Mouse (Mus musculus) left cerebral cortex, postnatal 4 days (tissue): ENCODE measurements around the gene Rasgrf1. TPM values are rescaled to one million over a fixed set of nuclear protein-coding genes. Genes with fewer than 3 reads are reported as not detected.

Experiments used
- DNase-seq: peaks from one replicate; pipeline ENCODE4 v3.0.0-alpha.2; 2022
- intact Hi-C: fragments of 180-260 bp; cut with DNase I; formaldehyde crosslinking; loops from one replicate; pipeline ENCODE4 v1.15.1; 2025
- total RNA-seq, 2 experiments: library from RNA; stranded (reverse); gene quantifications; 2 replicates each; pipeline ENCODE4 v1.2.3; 2021

Gene Rasgrf1
- total RNA-seq, 2 experiments from 2014 or later = 18.7 to 29.3 TPM

- intact Hi-C loops = no loop called here
- no peak for DNase-seq
Measured at GRCm38 (mm10) chr9:89902813-89903212, 6.9 kb upstream of the Rasgrf1 start.

- no peak for DNase-seq
Measured at GRCm38 (mm10) chr9:89906645-89907044, 3.1 kb upstream of the Rasgrf1 start.

DNA sequence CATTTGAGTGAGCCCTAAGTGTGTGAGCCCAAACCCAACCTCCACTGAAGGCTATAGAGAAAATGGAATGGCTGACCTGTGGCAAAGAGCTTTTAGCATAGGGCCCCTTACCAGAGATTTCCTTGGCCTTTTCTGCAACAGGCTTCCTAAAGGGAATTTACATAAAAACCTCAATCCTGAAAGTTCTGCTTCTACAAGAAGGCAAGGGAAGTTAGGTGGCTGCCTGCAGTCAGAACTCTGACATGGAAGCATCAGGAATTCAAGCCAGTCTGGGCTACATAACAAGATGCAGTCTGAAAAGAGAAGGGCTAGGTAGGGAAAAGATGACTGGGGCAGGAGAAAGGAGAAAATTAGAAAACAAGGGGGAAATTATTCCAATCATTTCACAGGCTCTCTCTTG is 1.8 kb upstream of the Rasgrf1 start:
- intact Hi-C loops = no loop called here
- DNase-seq = no peak

More at GRCm38 (mm10) chr9:89906645-89907044, 3.1 kb upstream of the Rasgrf1 start:
- intact Hi-C loops = no loop called here

DNA sequence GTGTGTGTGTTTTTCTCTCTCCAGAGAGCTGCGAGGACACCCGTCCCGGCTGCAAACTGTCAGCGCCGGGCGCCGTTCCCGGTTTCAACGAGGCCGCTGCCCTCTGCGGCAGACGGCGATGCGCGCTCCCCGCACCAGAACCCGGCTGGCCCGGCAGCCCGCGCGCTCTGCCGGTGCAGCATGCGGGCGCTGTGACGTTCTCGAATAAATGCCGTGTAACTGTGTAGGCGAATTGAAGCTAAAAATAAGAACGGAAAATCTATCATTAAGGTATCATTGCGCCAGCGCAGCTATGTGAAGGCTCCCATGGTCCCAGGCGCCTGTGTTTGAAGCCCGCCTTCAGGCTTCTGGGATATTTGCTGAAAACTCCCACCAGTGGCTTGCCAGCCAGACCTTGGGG is 1.1 kb upstream of the Rasgrf1 start:
- DNase-seq = peak; percentile 65
- intact Hi-C loops = no loop called here

DNA sequence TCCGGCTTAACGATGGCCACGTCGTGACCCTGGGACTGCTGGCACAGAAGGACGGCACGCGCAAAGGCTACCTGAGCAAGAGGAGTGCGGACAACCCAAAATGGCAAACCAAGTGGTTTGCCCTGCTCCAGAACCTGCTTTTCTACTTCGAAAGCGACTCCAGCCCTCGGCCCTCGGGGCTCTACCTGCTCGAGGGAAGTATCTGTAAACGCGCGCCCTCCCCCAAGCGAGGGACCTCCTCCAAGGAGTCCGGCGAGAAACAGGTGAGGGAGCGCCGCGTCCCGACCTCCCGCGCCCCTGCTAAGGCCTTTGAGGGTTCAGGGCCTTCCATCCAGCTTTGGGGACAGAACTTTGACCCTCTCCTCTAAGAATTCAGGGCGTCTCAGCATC is 298 bp downstream of the Rasgrf1 start:
- DNase-seq = no peak
- intact Hi-C loops = no loop called here

- peak; percentile 20 for DNase-seq
- intact Hi-C loops = no loop called here
Measured at GRCm38 (mm10) chr9:89910741-89911444, 1.2 kb downstream of the Rasgrf1 start.

GRCm38 (mm10) chr9:89911891-89912549 is 2.3 kb downstream of the Rasgrf1 start:
- DNase-seq = no peak
- intact Hi-C loops = no loop called here

DNA sequence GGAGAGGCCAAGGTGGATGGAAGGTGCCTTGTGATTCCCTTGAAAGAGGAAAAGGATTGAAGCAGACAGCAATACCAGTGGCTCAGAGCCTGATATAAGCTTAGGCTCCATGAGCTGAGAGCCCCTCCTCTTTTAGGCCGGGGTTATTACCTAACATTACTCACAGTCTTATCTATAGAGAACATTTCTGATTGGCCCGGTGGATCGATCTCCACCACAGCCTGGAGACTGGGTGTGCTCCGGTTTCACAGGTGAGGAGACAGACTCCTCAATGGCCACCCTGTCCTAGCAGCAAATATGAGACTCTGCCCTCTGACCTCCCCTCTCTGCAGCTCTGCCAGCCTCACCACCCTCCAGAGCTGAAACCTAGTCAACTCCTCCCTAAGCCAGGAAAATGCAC is 3.4 kb downstream of the Rasgrf1 start:
- intact Hi-C loops = no loop called here
- no peak for DNase-seq

- intact Hi-C loops = no loop called here
- no peak for DNase-seq
Measured at GRCm38 (mm10) chr9:89916471-89916870, 6.8 kb downstream of the Rasgrf1 start.

- no peak for DNase-seq
- intact Hi-C loops = no loop called here
Measured at GRCm38 (mm10) chr9:89917431-89917830, 7.7 kb downstream of the Rasgrf1 start.

- intact Hi-C loops = no loop called here
- DNase-seq = no peak
Measured at GRCm38 (mm10) chr9:89918832-89919231, 9.1 kb downstream of the Rasgrf1 start.

DNA sequence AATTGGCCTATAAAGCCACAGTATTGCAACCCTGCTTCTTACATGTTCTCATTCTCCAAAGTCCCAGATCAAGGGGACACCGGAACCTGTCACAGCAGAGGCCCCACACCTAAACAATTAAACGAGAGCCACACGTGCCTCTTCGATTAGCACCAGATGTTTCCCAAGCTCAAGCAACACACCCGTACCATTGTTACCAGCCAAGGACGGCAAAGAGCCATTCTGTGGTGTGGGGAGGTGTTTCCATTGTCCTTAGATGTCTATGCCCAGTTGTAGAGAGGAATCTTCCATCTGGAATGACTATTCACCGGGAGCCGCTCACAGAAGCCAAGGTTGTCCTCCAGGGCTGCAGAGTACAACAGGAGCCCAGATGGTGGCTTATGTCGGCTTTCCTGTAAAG is 11.4 kb downstream of the Rasgrf1 start:
- intact Hi-C loops = no loop called here
- no peak for DNase-seq

- no peak for DNase-seq
- intact Hi-C loops = no loop called here
Measured at GRCm38 (mm10) chr9:89922666-89923065, 13.0 kb downstream of the Rasgrf1 start.

DNA sequence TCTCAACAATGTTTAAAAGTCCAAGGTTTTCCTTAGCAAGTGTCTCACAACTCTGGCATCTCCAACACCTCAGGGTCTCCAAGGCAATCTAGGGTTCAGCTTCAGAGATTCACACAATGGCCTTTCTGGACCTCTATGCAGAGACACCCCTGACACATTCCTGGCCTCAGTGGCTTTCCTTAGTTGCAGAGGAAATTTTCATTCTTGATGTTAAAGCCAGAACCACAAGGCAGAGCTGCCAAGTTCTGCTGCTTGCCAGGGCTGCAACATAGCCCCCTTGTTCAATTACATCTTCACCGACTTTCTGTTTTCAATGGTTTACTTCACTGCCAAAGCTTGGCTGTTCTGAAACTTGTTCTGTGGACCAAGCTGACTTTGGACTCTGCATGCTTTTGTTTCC is 15.1 kb downstream of the Rasgrf1 start:
- DNase-seq = peak; percentile 27
- intact Hi-C loops = no loop called here

DNA sequence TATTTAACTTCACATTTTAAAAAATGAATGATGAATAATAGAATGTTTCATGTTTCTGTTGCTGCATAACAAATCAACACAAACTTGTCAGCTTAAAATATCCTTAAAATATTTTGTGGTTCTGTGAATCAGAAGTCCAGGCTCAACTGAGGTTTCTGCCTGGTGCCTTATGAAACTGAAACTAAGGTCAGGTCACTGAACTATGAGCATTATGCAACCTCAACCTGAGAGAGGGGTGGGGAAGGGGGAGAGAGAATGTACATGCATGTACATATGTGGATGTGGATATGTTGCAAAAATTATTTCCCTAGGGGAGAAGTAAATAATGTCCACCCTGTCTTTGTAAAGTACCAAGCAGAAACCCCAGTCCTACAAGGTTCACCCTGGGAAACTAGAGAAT is 18.8 kb downstream of the Rasgrf1 start:
- intact Hi-C loops = no loop called here

GRCm38 (mm10) chr9:89940428-89940827 is 30.7 kb downstream of the Rasgrf1 start:
- intact Hi-C loops = no loop called here

More for the DNA sequence above, 18.8 kb downstream of the Rasgrf1 start:
- DNase-seq = no peak

DNA sequence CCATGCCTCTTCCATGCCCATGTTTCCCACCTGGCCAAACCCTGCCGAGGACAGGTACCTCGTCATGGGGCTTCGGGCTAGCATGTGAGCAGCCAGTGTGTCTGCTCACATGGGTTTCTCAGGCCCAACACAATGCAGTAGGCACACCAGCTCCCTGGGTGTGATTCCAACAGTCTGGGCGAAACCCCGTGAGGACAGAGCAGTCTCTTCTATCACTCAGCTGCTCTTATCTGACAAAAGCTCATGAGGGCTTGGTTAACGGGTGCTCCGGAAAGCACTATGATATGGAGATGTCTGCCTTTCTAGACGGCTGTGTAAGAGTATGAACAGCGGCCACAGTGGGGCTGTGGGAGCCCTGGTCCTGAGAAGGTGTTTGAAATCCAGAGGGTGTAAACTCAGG is 37.1 kb downstream of the Rasgrf1 start:
- intact Hi-C loops = no loop called here
- no peak for DNase-seq

More at GRCm38 (mm10) chr9:89940428-89940827, 30.7 kb downstream of the Rasgrf1 start:
- no peak for DNase-seq

- DNase-seq = no peak
- intact Hi-C loops = no loop called here
Measured at GRCm38 (mm10) chr9:89948602-89949001, 38.9 kb downstream of the Rasgrf1 start.

DNA sequence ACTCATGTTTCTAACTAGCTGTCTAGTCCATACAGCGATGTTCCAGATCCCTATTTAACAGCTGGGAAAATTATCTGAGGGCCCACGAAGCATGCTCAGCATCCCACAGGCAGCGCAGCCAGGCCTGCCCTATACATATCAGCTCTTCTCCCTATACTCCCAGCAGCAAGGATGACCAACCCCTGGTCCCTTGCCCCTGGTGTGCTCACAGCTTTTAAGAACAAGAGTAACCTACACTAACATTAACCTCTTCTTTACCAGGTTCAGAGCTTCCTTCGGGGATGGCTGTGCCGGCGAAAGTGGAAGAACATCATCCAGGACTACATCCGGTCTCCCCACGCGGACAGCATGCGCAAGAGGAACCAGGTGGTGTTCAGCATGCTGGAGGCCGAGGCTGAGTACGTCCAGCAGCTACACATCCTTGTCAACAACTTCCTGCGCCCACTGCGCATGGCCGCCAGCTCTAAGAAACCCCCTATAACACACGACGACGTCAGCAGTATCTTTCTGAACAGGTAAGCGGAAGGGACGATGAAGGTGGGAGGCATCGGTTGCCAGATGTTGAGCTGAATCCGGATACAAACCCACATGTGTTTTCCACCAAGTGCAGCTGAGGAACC is 44.0 kb downstream of the Rasgrf1 start:
- no peak for DNase-seq
- intact Hi-C loops = loop anchor here (10.0 kb wide), 1 partner anchor 59 kb away; no protein-coding TSS in a partner anchor

DNA sequence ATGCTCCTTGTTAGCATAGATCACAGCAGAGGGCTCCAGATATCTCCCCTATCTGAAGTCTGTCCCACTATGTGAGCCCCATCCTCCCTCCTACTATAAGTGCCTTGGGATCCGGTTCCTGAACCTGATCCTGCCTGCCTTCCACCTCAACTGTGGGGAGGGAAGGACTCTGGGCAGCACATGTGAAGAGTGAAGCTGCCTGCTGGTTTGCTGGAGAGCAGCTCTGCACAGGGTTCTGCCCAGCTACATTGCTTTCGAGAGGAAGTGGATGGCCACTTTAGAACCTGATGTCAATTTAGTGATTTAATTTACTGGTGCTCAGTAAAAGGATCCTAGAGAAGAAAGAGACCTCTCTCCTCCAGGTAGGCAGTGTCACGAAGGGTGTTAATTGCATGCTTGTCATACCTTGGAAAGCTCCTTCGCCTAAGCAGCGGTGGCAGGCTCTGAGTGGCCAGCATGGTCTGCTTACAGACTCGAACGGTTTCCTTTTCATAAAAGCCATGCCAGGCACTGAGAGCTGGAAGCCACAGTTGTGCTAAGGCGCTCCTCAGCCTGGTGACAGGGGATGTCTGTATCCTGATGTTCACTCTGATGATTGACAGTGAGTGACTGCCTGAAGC is 45.3 kb downstream of the Rasgrf1 start:
- intact Hi-C loops = loop anchor here (10.0 kb wide), 1 partner anchor 60 kb away; no protein-coding TSS in a partner anchor
- no peak for DNase-seq

- no peak for DNase-seq
- intact Hi-C loops = loop anchor here (10.0 kb wide), 1 partner anchor 64 kb away; no protein-coding TSS in a partner anchor
Measured at GRCm38 (mm10) chr9:89958959-89959358, 49.3 kb downstream of the Rasgrf1 start.
